Mouse (Mus musculus) spleen, adult 2 months (tissue): ENCODE measurements around the gene Khdc3.

Experiments
- CTCF ChIP-seq: fragments of 200-500 bp; IDR thresholded peaks from 2 replicates; pipeline ENCODE4 v1.5.1; 2011; ENCODE audit warnings: mild to moderate bottlenecking, inconsistent platforms; ENCODE audit not compliant: insufficient read depth, insufficient read length, insufficient replicate concordance; ENCODE audit errors: extremely low read depth
- POLR2A ChIP-seq: fragments of 200-500 bp; IDR thresholded peaks from 2 replicates; pipeline ENCODE4 v1.6.1; 2011; ENCODE audit warnings: low read depth, low read length, inconsistent platforms

DNA sequence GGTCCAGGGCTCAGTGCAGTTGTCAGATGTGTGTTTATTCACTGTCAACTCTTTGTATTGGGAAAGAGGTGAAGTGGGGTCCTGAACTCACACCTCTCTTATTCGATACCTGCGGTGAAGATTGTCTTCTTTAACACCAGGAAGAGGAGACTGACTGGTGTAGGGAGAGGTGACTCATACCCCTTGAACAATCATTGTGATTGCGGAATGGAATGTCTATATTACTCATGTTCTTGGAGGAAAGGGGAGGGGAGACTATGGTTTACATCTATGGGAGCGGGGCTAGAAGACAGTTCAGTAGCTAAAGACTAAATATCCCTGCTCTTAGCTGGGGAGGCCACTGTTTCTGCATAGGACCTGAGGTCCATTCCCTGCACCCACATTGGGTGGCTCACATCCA, 28.9 kb downstream of the Khdc3 start:
- TF ChIP-seq CTCF (no peak), POLR2A (no peak)
